Mouse (Mus musculus) MEL (cell line): ENCODE data around the gene Rgs6. TPM values are rescaled to one million over a fixed set of nuclear protein-coding genes. Genes with fewer than 3 reads are reported as not detected.

ENCODE experiments used
- DNase-seq: peaks from one replicate; pipeline ENCODE4 v3.0.0; 2011; ENCODE audit warnings: low read depth, low spot score
- H3K27ac ChIP-seq: 2 replicates; pipeline ENCODE4 v1.5.1; 2012; ENCODE audit warnings: low read depth, mild to moderate bottlenecking, control low read depth, low read length, moderate library complexity; ENCODE audit not compliant: control insufficient read depth
- H3K27me3 ChIP-seq, 2 experiments: fragments of 150-350 bp in 1 of 2; sonication (generic) in 1 of 2; 2 replicates each; pipeline ENCODE4 v1.6.1; 2012; ENCODE audit warnings: low read length in 2 of 2, mild to moderate bottlenecking in 2 of 2, improper control_type of control experiment in 1 of 2, moderate library complexity in 1 of 2; ENCODE audit not compliant: insufficient read depth in 2 of 2, control insufficient read depth in 1 of 2
- H3K36me3 ChIP-seq, 2 experiments: 2 replicates each; pipeline ENCODE4 v1.6.1; 2012 to 2014; ENCODE audit warnings: low read length in 2 of 2, improper control_type of control experiment in 1 of 2, inconsistent platforms in 1 of 2, mild to moderate bottlenecking in 1 of 2; ENCODE audit not compliant: insufficient read depth in 2 of 2, control insufficient read depth in 1 of 2
- H3K4me1 ChIP-seq, 2 experiments: fragments of 150-350 bp in 1 of 2; sonication (generic) in 1 of 2; 2 replicates each; pipeline ENCODE4 v1.6.1; 2012; ENCODE audit warnings: low read length in 2 of 2, improper control_type of control experiment in 1 of 2, mild to moderate bottlenecking in 1 of 2; ENCODE audit not compliant: insufficient read depth in 2 of 2, control insufficient read depth in 1 of 2
- H3K4me3 ChIP-seq, 2 experiments: fragments of 150-350 bp in 1 of 2; sonication (generic) in 1 of 2; 2 replicates each; pipeline ENCODE4 v1.5.1; 2012; ENCODE audit warnings: low read depth in 2 of 2, low read length in 2 of 2, mild to moderate bottlenecking in 2 of 2, moderate library complexity in 2 of 2, control low read depth in 1 of 2, improper control_type of control experiment in 1 of 2; ENCODE audit not compliant: control insufficient read depth in 1 of 2, insufficient read depth in 1 of 2
- H3K79me2 ChIP-seq: 2 replicates; pipeline ENCODE4 v1.6.1; 2012; ENCODE audit warnings: mild to moderate bottlenecking, low read length, moderate library complexity; ENCODE audit not compliant: control insufficient read depth, poor library complexity, insufficient read depth
- H3K9ac ChIP-seq: 2 replicates; pipeline ENCODE4 v1.6.1; 2012; ENCODE audit warnings: low read depth, mild to moderate bottlenecking, control low read depth, low read length, moderate library complexity; ENCODE audit not compliant: control insufficient read depth, poor library complexity, severe bottlenecking
- H3K9me3 ChIP-seq: fragments of 150-350 bp; sonication (generic); replicated peaks from 2 replicates; pipeline ENCODE4 v1.6.1; 2012; ENCODE audit warnings: mild to moderate bottlenecking, low read length, improper control_type of control experiment, moderate library complexity; ENCODE audit not compliant: insufficient read depth
- BHLHE40 ChIP-seq: IDR thresholded peaks from 2 replicates; pipeline ENCODE4 v1.6.1; 2012; ENCODE audit warnings: low read depth, mild to moderate bottlenecking, inconsistent platforms, low read length, improper control_type of control experiment, borderline replicate concordance
- CHD2 ChIP-seq: IDR thresholded peaks from 2 replicates; pipeline ENCODE4 v1.6.1; 2011; ENCODE audit warnings: low read length, improper control_type of control experiment
- E2F4 ChIP-seq: IDR thresholded peaks from 2 replicates; pipeline ENCODE4 v1.6.1; 2011; ENCODE audit warnings: low read depth, low read length, improper control_type of control experiment, borderline replicate concordance
- ELF1 ChIP-seq: IDR thresholded peaks from 2 replicates; pipeline ENCODE4 v1.6.1; 2014; ENCODE audit warnings: low read depth, mild to moderate bottlenecking, inconsistent platforms, low read length, improper control_type of control experiment, moderate library complexity
- EP300 ChIP-seq, 2 experiments: IDR thresholded peaks; 2 replicates each; pipeline ENCODE4 v1.6.1; 2011; ENCODE audit warnings: improper control_type of control experiment in 2 of 2, low read length in 2 of 2, low read depth in 1 of 2, mild to moderate bottlenecking in 1 of 2
- JUND ChIP-seq: IDR thresholded peaks from 2 replicates; pipeline ENCODE4 v1.6.1; 2011; ENCODE audit warnings: low read depth, mild to moderate bottlenecking, improper control_type of control experiment, low read length
- MAX ChIP-seq: IDR thresholded peaks from 2 replicates; pipeline ENCODE4 v1.6.1; 2011; ENCODE audit warnings: low read length, improper control_type of control experiment
- MAZ ChIP-seq: IDR thresholded peaks from 2 replicates; pipeline ENCODE4 v1.6.1; 2012; ENCODE audit warnings: low read depth, mild to moderate bottlenecking, inconsistent platforms, low read length, improper control_type of control experiment
- MEF2A ChIP-seq: IDR thresholded peaks from 2 replicates; pipeline ENCODE4 v1.6.1; 2014; ENCODE audit warnings: low read depth, mild to moderate bottlenecking, inconsistent platforms, low read length, improper control_type of control experiment; ENCODE audit not compliant: poor library complexity, insufficient replicate concordance, severe bottlenecking; ENCODE audit errors: extremely low read depth
- MXI1 ChIP-seq: IDR thresholded peaks from 2 replicates; pipeline ENCODE4 v1.6.1; 2011; ENCODE audit warnings: mild to moderate bottlenecking, low read depth, low read length, improper control_type of control experiment
- MYC ChIP-seq: IDR thresholded peaks from 2 replicates; pipeline ENCODE4 v1.6.1; 2011; ENCODE audit warnings: low read depth, mild to moderate bottlenecking, low read length, improper control_type of control experiment, moderate library complexity
- NRF1 ChIP-seq: IDR thresholded peaks from 2 replicates; pipeline ENCODE4 v1.6.1; 2014; ENCODE audit warnings: low read depth, mild to moderate bottlenecking, inconsistent platforms, low read length, improper control_type of control experiment, moderate library complexity; ENCODE audit not compliant: poor library complexity, insufficient read depth, severe bottlenecking
- POLR2A ChIP-seq, 2 experiments: IDR thresholded peaks; 2 replicates each; pipeline ENCODE4 v1.6.1; 2011 to 2012; ENCODE audit warnings: low read length in 2 of 2, mild to moderate bottlenecking in 2 of 2, control low read depth in 1 of 2, improper control_type of control experiment in 1 of 2, low read depth in 1 of 2, moderate library complexity in 1 of 2; ENCODE audit not compliant: control insufficient read depth in 1 of 2, insufficient read depth in 1 of 2, poor library complexity in 1 of 2
- RAD21 ChIP-seq: IDR thresholded peaks from 2 replicates; pipeline ENCODE4 v1.6.1; 2011; ENCODE audit warnings: mild to moderate bottlenecking, low read depth, low read length, improper control_type of control experiment
- RCOR1 ChIP-seq: IDR thresholded peaks from 2 replicates; pipeline ENCODE4 v1.6.1; 2012; ENCODE audit warnings: low read depth, mild to moderate bottlenecking, inconsistent platforms, low read length, improper control_type of control experiment
- SMC3 ChIP-seq: IDR thresholded peaks from 2 replicates; pipeline ENCODE4 v1.6.1; 2011; ENCODE audit warnings: low read depth, low read length, improper control_type of control experiment
- TAL1 ChIP-seq: IDR thresholded peaks from 2 replicates; pipeline ENCODE4 v1.6.1; 2012; ENCODE audit warnings: mild to moderate bottlenecking, inconsistent platforms, low read length, moderate library complexity, mixed read lengths
- TCF12 ChIP-seq: IDR thresholded peaks from 2 replicates; pipeline ENCODE4 v1.6.1; 2014; ENCODE audit warnings: low read depth, mild to moderate bottlenecking, inconsistent platforms, low read length, improper control_type of control experiment, moderate library complexity
- UBTF ChIP-seq: IDR thresholded peaks from 2 replicates; pipeline ENCODE4 v1.6.1; 2012; ENCODE audit warnings: low read depth, mild to moderate bottlenecking, inconsistent platforms, low read length, improper control_type of control experiment, moderate library complexity, borderline replicate concordance; ENCODE audit not compliant: insufficient read depth
- USF1 ChIP-seq: IDR thresholded peaks from 2 replicates; pipeline ENCODE4 v1.6.1; 2014; ENCODE audit warnings: low read depth, mild to moderate bottlenecking, inconsistent platforms, low read length, improper control_type of control experiment, moderate library complexity
- ZC3H11A ChIP-seq: IDR thresholded peaks from 2 replicates; pipeline ENCODE4 v1.6.1; 2012; ENCODE audit warnings: low read depth, mild to moderate bottlenecking, inconsistent platforms, low read length, improper control_type of control experiment
- ZKSCAN1 ChIP-seq: IDR thresholded peaks from 2 replicates; pipeline ENCODE4 v1.6.1; 2012; ENCODE audit warnings: low read depth, mild to moderate bottlenecking, inconsistent platforms, low read length, improper control_type of control experiment, moderate library complexity
- ZMIZ1 ChIP-seq: IDR thresholded peaks from 2 replicates; pipeline ENCODE4 v1.6.1; 2012; ENCODE audit warnings: low read depth, mild to moderate bottlenecking, inconsistent platforms, low read length, improper control_type of control experiment, moderate library complexity
- ZNF384 ChIP-seq: IDR thresholded peaks from 2 replicates; pipeline ENCODE4 v1.6.1; 2012; ENCODE audit warnings: low read depth, mild to moderate bottlenecking, inconsistent platforms, low read length, improper control_type of control experiment
- polyA plus RNA-seq, 2 experiments: library from polyadenylated mRNA; stranded (reverse) in 1 of 2; unstranded in 1 of 2; fragments of >175 nt in 1 of 2; fragments of >200 nt in 1 of 2; gene quantifications; 2 replicates each; pipeline versions ENCODE4 v1.2.1 to v1.2.4; 2012; ENCODE audit warnings: low replicate concordance in 2 of 2, low read depth in 1 of 2; ENCODE audit not compliant: insufficient read length in 2 of 2, insufficient read depth in 1 of 2, missing spikeins in 1 of 2
- total RNA-seq: library from RNA; depleted of rRNA; stranded (reverse); fragments of 300-350 nt; gene quantifications from 2 replicates; pipeline ENCODE4 v1.2.3, GENCODE M21; 2012

Gene Rgs6
- total and polyA plus RNA-seq, 3 experiments, result not detected

DNA sequence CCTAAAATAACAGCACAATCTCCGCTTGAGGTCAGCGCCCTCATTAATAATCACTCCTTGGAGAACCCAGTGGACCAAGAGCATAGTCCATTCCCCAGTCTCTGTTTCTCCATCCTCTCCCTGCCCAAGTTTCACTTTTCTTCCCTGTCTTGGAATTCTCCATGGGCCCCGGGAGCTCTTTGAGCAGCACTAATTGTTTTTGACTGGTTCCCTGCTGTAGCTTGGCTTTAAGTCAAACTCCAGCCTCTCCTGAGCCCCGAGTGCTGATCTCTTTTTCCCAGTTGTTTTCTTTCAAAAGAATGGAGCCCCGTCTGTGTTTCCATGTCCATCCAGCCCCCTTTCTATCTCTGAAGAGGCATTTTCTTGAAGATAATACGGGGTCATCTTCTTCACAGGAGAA, 12.3 kb downstream of the Rgs6 start:
- no peaks in the 10 kb centered on the region for H3K36me3 ChIP-seq
- no peak for DNase-seq
- H3K27me3 ChIP-seq, result peaks cover 2 to 7% of the 10 kb centered on the region in 2 experiments; a peak in 3 of 4 replicates
- TF ChIP-seq ZC3H11A (no peak), ZKSCAN1 (no peak), ZMIZ1 (no peak), TAL1 (no peak), JUND (no peak), UBTF (no peak), NRF1 (no peak), USF1 (no peak), MXI1 (no peak), BHLHE40 (no peak), E2F4 (no peak), MEF2A (no peak), ELF1 (no peak)
- TF ChIP-seq, all 39 proteins: peak for 0
- Histone ChIP-seq H3K9ac (no peak overlapping the region), H3K9me3 (no peaks in the 10 kb centered on the region), H3K27ac (no peak overlapping the region), H3K79me2 (no peaks in the 10 kb centered on the region), H3K4me1 (no peaks in the 10 kb centered on the region), H3K4me3 (no peak overlapping the region)

DNA sequence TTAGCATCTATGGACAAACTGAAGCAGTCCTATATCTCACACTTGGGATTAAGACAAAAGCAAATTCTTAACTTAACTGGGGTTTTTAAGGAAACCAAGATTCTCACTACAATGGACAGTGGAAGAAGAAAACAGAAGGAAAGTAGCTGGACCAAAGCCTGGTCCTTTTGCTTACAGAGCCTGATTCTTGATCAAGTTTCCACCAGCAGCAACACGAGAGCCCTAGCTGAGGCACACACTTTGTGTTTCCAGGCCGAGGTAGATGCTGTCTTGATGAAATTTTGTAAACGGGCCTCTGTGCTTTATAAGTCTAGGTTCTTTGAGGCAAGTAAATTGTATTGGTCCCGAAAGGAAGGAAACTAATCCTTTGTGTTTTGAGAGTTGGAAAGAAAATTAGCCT, 14.7 kb downstream of the Rgs6 start:
- Histone ChIP-seq H3K9me3 (no peaks in the 10 kb centered on the region), H3K4me3 (no peak overlapping the region), H3K27ac (no peak overlapping the region), H3K9ac (no peak overlapping the region), H3K79me2 (no peaks in the 10 kb centered on the region), H3K27me3 (peaks cover 2 to 7% of the 10 kb centered on the region in 2 experiments; a peak in 3 of 4 replicates), H3K4me1 (no peaks in the 10 kb centered on the region), H3K36me3 (no peaks in the 10 kb centered on the region)
- TF ChIP-seq SMC3 (no peak), TAL1 (no peak), POLR2A (IDR thresholded peaks at IDR 0.05; ENCODE audit: control insufficient read depth in 1 of 2, insufficient read depth in 1 of 2, low read depth in 1 of 2, low read length in 2 of 2, poor library complexity in 1 of 2) (no peak), MAX (no peak), EP300 (IDR thresholded peaks at IDR 0.05; ENCODE audit: low read depth in 1 of 2, low read length in 2 of 2) (no peak), RCOR1 (no peak), MAZ (no peak), ZNF384 (no peak), CHD2 (no peak), MYC (no peak), BHLHE40 (no peak), TCF12 (no peak), RAD21 (no peak)
- no peak for DNase-seq
